Mouse (Mus musculus): ENCODE results near the gene Grm5.

The Grm5 gene

DNA sequence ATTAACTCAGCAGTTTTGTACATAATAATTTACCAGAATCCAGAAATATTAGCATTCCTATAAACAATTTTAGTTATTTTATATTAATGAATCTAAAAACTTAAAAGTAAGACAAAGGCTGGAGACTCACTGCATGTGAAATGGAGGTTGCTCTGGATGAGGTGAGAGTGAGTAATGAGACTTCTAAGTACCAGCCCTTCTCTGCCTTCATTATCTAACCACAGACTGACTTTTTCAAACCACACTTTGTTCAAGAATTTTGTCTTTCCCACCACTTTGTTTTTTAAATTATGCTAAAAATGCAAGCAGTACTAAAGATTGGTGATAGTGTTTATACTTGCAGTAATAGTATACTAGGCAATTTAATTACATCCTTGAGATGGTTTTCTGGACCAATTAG, 259.5 kb downstream of the Grm5 start:
- no peak for DNase-seq (ENCODE audit: inconsistent age in 2 of 2, low spot score in 1 of 2)

DNA sequence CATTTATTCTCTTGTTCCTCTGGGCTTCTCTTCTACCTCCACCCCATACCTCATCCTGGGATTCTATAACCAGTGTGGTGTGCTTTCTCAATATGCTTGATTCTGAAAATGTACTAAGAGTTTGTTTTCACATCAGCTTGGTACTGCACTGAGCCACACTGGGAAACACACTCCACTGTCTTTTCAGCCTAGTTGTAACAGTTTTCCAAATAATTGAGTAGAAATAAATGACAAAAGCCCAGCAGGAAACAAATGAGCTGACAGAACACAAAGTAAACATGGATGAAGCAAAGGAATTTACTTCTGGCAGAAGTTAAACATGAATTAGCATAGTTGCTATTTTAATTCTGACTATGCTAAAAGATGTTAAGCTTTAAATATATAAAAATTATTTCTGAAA, 262.1 kb downstream of the Grm5 start:
- peak in 1 of 2 experiments; percentile 11 for DNase-seq (ENCODE audit: inconsistent age in 2 of 2, low spot score in 1 of 2)

DNA sequence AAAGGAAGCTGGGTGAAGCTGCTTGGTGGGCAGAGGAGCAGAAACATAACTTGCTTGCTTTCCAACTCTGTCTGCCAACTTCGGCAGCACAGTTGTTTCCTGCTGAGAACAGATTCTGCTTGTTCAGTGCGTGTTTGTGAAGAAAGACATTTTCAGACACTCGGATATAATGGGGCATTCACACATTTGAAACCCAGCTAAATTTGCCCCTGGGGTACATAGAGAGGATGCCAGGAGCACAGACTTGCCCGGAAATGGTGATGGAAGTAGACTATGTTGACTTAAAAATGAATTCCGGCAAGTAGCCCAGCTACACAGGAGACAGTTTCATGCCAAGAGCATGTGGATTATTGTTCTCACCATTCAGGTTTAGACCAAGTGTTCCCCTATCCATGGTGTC, 342.0 kb downstream of the Grm5 start:
- DNase-seq (ENCODE audit: inconsistent age in 2 of 2, low spot score in 1 of 2), result no peak

DNA sequence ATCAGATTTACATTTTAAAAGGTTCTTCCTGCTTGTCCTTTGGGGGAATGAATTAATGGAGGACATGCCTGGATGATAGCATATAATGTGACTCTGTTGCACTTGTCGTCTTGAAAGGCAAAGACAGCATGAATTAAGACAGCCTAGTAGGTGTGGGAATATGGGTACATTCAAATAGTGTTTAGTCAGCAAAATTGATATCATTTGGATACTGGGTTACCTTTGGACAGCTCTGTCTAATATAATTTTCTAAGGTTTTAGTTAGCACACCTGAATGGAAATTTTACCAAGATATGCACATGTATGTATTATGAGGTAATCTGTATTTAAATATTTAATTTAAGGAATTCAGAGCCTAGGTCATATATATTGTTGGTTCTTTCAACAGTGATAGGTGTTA, 353.4 kb downstream of the Grm5 start:
- DNase-seq (ENCODE audit: inconsistent age in 2 of 2, low spot score in 1 of 2), result no peak

DNA sequence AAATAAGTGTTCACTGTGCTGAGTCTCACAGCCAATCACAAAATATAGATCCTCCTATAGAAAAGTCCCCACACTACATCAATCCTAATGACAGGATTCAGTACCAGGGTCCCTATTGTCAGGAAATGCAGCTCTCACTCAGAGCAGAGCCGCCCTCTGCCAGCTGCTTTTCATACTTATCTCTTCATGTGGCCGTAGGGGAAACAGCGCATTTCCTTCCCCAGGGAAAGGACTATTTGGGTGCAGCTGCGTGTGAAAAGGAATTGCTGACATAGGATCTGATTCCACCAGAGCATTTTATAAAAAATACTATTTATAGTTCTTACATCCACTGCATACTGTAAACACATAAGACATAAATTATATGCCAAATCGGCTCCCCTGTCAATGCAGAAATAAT, 354.3 kb downstream of the Grm5 start:
- DNase-seq (ENCODE audit: inconsistent age in 2 of 2, low spot score in 1 of 2), result no peak

DNA sequence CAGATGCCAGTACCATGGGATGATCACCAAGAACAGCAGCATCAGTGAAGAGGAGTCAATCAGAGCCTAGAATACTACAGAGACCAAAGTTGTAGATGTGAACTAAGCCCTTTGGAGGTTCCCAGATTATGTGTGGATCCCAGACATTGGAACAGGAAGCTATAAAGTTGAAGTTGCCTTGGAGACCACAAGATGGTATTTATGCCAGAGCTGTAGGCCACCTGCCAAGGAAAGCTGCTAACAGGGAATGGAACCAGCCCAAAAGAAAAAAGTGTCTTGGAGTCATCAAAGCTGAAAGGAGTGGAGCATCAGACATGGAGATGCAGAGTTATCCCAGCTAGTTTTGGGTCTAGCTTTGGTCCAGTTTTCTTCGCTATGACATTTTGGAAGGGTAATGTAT, 366.2 kb downstream of the Grm5 start:
- no peak for DNase-seq (ENCODE audit: inconsistent age in 2 of 2, low spot score in 1 of 2)

DNA sequence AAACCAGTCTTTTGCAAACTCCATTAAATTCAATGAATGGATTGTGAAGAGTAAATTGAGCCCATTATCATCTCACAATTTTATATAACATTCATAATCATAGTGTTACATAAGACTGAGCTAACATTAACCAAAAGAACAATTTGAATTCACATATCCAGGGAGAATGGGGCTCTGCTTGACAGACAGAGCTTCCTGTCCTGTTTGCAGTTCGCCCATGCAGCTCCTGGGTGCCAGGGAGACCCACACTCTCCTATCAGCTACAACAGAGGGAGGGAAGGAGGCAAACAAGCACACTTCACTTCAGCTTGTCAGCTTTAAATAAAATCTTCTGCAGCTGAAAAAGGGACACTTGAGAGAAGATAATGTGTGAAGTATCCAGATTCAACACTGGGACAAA, 389.2 kb downstream of the Grm5 start:
- DNase-seq (ENCODE audit: inconsistent age in 2 of 2, low spot score in 1 of 2), result no peak

DNA sequence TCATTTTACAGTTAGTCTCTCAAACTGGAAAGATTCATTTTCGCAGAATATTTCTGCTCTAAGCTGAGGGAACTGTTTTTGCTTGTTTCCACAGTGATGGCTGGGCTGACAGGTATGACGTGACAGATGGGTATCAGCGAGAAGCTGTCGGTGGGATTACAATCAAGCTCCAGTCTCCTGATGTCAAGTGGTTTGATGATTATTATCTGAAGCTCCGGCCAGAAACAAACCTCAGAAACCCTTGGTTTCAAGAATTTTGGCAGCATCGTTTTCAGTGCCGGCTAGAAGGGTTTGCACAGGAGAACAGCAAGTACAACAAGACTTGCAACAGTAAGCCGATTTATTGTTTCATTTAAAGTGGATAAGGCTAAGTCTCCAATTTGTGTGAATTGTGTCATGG, 391.1 kb downstream of the Grm5 start:
- DNase-seq (ENCODE audit: inconsistent age in 2 of 2, low spot score in 1 of 2), result peak in 1 of 2 experiments; percentile 9

DNA sequence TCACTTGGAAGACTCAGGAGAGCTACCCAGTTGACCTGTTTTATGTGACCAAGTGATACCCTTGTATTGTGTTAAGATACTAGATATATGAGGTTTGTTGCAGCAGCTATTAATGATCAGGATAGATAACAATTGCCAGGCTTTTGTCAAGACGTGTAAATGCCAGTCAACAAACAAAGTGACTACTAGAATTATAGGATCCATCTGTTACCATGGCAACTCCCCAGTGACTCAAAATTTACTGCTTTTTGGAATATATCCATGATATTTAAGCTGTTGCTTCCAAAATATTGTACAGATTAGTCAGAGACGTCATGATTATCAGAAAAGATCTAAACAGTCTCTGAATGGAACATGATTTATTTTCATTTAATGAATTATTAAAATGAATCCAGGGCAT, 399.5 kb downstream of the Grm5 start:
- peak in 1 of 2 experiments; percentile 7 for DNase-seq (ENCODE audit: inconsistent age in 2 of 2, low spot score in 1 of 2)

DNA sequence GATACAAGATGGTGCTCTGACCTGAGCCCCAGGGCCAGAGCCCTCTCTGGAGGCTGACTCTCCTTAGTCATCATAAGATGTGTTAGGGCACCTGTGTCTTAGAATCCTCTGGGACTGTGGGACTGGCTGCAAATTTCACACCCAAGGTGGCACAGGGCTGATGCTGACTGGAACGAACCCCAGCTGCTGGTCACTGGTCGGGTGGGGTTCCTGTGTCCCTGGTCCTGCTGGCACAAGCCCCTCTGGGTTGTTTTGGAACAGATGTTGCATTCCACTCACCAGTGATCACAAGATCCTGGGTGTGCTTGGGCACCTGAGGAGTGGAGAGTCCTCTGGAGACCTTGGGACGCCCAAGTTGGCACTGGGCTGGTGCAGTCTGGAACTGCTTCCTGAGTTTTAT, 430.5 kb downstream of the Grm5 start:
- no peak for DNase-seq (ENCODE audit: inconsistent age in 2 of 2, low spot score in 1 of 2)

DNA sequence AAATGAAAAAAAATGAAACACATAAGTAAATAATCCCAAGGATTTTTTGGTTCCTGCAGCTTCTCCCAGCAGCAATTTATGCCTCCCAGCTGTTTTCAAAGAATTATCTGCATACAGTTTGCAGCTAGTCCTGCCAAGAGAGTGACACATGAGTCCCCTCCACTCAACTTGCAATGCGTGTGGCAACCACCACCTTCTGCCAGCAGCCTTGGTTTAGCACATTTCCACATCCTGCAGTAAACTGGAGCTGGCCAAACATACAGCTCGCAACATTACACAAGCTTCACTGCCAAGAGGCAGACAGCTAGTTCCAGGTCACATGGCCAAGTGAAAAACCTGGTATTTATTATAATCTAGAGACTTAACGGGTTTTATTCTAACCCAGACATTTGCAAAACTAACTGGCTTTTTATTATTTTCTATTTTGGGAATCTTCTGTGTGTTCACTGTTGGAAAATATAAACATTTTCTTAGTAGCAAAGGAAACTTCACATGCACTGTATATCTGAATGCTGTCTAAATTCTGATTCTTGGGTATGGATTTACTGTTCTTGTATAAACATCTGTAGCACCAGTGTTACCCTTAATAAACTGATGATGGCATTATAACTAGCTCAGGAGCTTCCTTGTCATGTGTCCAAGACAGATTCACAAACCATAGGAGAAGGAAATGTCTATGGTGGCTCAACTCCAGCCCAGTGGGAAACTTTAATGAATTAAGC, 443.6 kb downstream of the Grm5 start:
- DNase-seq (ENCODE audit: inconsistent age in 2 of 2, low spot score in 1 of 2), result peak in 1 of 2 experiments; percentile 58

DNA sequence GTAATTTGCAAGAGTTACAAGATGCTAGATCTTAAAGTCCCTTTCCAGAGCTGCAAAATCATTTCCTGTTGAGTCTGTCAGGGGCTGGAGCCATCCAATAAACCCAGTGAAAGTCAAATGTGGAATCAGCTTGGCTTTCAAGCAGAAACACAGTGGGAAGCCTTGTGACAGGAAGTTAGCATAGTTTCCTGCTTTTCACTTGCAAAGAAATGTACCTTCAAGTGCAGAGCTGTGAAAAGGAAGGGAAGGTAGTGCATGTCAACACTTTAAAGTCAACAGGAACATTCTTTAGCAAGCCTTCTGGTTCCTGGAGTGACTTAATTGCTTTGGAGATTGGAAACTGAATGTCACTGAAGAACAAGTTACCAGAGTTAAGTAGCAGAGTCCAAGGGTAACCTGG, 463.4 kb downstream of the Grm5 start:
- no peak for DNase-seq (ENCODE audit: inconsistent age in 2 of 2, low spot score in 1 of 2)

DNA sequence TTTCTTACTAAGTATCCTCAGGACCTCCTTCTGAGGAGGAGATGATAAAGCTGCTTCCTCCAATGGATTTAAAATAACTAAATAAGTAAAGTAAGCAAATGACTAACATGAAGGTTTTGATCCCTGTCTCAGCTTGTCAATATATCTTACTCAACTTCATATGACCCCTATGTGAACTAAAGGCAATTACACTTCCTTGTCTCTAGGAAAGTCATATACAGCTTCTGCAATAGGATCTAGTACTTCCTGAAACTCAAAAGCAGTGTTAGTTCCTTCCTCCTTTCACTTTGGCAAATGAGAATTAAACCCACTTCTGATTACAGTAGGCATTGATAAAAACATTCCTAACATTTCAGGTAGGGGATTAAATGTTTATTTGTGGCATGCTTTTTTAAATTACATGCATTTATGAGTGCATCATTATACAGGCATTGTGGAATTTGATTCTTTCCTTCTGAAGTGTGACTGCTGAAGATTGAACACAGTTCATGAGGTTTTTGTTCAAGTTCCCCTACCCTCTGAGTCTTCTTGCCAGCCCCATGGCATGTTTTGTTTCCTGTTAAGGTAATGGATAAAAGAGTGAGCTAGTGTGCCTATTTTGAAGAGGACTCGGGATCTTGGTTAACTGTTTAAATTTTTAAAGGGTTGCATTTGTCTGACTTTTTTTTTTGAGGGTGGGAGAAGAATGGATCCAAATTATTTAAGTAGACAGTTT, 470.4 kb downstream of the Grm5 start:
- no peak for DNase-seq (ENCODE audit: inconsistent age in 2 of 2, low spot score in 1 of 2)

DNA sequence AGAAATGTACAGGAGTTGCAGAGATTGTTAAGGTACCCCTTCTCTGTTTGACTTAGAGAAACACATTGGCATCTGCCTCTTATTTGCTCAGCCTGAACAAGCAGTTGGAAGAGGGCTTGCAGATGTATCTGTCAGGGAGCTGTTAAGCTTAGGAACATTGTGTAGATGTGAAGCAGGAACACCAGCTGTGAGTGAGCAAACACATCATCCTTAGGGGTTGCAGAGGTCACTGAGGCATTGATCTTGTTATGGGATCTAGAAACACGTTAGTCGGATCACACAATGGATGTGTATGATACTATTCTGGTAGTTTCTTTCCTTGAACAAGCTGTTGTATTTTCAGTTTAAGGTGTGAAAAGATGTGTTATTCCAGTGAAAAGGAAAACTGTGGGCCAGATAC, 472.5 kb downstream of the Grm5 start:
- DNase-seq (ENCODE audit: inconsistent age in 2 of 2, low spot score in 1 of 2), result no peak

DNA sequence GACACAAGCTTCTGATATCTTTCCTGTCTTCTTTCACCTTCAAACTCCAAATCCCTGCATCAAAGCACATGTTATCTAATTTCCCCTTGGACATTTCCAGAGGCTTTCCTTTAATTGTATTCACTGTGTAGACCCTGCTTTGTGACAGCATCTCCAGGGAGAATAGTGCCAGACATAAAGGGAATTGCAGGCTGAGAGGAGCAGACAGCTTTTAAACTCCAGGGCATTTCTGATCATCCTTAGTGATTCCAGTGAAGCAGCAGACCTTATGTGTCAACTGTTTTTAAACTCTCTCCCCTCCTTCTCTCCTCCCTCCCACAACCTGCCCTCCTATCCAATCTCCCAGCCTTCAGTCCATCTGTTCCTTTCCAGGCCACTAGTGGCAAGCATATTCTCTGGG, 507.1 kb downstream of the Grm5 start:
- DNase-seq (ENCODE audit: inconsistent age in 2 of 2, low spot score in 1 of 2), result no peak

DNA sequence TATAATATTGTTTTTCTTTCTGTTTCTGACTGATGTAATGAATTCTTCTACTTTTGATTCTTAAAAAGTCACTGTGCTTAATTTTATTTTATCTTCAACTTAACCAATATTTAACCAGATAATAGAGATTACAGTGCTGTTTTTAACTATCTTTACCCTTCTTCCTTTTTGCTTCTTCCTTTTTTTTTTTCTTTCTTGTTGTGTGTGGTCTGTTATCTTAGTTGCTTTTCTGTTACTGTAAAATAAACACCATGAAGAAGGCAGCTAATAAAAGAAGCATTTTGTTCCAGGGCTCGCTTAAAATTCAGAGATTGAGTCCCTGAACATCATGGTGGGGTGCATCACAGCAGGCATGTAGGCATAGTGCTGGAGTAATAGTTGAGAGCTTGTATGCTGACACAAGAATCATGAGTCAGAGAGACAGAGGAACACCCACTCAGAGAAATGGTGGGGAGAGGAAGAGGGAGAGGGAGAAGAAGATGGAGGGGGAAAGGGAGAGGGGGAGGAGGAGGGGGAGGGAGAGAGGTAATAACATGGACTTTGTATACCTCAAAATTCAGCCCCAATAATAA, 512.7 kb downstream of the Grm5 start:
- no peak for DNase-seq (ENCODE audit: inconsistent age in 2 of 2, low spot score in 1 of 2)

DNA sequence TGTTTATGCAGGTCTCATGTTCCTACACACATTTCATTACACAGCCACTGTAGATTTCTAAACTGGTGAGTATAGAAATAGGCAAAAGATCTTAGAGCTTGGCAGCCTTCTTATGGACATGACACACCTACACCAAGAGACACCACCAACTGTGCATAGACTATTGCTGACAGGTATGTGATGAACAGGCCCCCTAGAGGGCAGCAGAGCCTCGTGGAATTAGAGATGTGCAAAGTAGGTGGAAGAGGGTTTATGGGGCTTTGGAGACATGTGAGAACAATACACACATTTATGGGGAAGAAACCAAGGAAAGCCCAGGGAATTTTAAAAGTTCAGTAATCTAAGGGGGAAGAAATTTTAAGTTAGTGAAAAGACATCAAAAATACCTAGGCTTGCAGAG, 513.7 kb downstream of the Grm5 start:
- DNase-seq (ENCODE audit: inconsistent age in 2 of 2, low spot score in 1 of 2), result peak; percentile 27 to 77

DNA sequence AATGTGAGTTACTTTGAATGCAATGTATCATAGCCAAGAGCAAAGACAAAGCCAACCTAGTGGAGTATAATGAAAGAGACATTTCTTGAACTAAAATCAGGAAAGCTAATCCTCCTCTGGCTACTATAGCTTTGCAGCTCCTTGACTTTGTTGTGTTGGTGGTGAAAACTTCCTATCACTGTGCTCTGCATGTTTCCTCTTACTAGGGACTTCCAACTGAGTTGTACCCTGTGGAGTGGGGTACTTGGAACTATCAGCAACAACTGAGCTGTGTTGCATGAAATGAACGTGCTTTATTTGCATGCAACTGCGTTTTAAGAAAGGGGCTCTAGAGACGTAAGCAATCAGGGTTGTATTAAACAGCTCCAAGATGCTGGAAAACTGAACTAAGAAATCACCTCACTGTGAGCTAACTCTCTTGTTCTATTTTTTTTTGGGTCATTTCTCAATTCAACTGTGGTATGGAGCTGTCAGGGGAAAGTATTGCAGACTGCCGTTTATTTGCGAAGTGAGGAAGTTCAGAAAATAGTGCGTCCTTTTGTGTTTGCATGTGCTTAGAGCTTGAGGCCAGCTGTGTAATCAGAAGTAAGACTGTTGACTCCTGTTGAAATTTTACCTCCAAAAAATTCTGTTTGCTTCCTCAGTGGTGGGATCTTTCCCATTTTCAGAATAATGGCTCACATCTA, 532.9 kb downstream of the Grm5 start:
- DNase-seq (ENCODE audit: inconsistent age in 2 of 2, low spot score in 1 of 2), result no peak

DNA sequence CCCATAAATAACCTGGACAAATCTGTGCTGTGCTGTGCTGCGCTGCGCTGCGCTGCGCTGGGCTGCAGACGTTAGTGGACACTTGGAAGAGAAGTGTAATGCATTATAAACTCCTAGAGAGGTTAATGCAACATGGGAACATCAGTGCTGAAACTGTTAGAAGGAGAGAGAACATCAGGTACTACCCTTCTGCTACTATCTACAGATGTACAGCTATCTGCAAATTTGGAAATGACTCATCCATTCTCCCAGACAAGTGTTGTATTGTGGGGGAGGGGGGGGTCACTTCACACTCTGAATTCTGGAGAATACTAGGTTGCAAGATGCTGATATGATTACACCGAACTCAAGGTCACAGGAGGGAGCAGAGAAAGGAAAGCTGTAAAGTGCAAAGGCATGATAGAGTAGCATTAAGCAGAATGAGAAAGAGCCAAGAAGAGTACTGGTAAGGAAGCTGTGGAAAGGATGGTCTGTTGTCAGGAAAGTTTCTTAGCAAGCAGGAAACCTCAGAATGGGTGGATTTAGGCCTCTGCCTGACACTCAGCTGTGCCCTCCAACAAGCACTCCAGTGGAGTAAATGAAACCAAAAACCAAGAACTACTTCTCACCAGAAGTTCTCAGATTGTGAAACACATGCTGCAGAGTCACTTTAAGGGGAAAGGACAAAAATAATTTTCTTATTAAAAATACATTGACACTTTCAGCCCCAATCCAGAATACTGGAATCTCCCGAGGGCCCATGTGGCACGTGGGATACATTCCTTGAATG, 544.3 kb downstream of the Grm5 start:
- no peak for DNase-seq (ENCODE audit: inconsistent age in 2 of 2, low spot score in 1 of 2)

DNA sequence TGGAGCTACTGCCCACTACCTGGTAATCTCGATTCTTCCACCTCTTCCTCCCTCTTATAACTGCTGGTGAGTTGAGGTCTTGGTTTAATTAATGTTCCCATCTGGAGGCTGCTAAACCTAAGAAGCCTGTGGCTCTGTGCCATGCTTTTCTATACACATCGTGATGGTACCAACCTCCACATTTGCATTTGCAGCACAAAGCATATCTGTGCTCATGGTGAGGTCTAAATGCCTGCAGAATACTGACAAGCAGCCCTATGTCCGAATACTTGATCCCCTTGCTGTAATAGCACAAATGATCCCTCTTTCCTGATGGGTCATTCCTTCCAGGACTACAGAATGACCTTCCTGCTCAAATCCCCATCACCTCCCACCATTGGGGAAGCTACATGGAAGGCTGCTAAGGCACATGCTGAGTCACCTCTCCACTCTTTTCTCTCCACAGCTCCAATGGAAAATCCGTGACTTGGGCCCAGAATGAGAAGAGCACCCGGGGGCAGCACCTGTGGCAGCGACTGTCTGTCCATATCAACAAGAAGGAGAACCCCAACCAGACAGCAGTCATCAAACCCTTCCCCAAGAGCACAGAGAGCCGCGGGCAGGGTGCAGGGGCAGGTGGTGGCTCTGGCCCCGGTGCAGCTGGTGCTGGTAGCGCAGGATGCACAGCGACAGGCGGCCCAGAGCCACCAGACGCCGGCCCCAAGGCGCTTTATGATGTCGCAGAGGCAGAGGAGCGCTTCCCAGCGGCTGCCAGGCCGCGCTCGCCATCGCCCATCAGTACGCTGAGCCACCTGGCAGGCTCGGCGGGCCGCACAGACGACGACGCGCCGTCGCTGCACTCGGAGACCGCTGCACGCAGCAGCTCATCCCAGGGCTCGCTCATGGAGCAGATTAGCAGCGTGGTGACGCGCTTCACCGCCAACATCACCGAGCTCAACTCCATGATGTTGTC, 545.8 kb downstream of the Grm5 start:
- no peak for DNase-seq (ENCODE audit: inconsistent age in 2 of 2, low spot score in 1 of 2)
